Mouse (Mus musculus) frontal cortex, adult 2 months (tissue): ENCODE measurements around the gene Snai3. TPM values are rescaled to one million over a fixed set of nuclear protein-coding genes. Genes with fewer than 3 reads are reported as not detected.

ENCODE experiments used
- DNase-seq, 2 experiments: peaks; one replicate each; pipeline ENCODE4 v3.0.0; 2022; ENCODE audit warnings: low spot score in 1 of 2; ENCODE audit errors: extremely low spot score in 1 of 2
- polyA plus RNA-seq: library from polyadenylated mRNA; depleted of rRNA; stranded (reverse); fragments of >200 nt; gene quantifications from 2 replicates; pipeline ENCODE4 v1.2.3, GENCODE M21; 2012

Snai3 gene
- polyA plus RNA-seq, 1 experiment, result 0.22 TPM

DNA sequence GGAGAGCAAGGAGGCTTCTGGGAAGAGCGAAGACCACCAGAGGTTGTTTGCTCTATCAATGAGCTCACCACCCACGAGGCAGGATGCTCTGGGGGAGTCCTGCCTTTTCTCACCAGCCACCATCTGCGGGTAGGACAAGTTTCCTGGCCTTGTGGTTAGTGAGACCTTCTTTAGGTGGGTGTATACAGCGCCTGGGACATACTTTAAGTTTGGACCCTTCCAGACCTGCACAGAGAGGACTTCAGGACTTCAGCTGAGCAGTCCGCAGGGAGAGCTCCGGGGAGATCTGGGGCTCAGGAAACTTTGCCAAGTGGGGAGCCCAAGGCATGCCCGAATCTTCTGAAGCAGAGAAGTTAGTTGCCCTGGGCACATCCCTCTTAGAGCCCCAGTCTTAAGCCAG lies 543 bp downstream of the Snai3 start:
- no peak for DNase-seq

DNA sequence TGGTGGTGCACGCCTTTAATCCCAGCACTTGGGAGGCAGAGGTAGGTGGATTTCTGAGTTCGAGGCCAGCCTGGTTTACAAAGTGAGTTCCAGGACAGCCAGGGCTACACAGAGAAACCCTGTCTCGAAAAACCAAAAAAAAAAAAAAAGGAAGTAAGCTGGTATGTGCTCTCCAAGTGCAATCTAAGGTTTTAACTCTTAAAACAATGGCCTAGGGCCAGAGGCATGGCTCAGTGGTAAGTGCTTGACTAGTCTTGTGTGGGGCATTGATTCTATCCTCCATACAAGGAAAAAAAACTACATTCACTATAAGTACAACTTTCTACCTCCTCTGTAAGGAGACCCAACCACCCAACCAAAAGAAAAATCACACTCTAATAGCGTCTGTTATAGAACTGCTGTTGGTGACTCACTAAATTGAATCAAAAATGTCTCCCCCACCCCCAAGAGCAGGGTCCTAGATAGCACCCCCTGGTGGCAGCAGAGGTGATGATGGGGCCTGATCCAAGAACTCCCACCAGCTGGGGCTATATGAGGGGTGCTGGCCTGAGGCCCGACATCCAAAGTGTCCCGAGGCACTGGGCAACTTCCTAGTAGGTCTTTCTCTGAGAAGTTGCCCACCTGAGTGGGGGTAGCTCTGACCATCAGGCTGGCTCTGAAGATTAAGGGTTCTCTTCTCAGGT lies 1.2 kb downstream of the Snai3 start:
- DNase-seq, result no peak

DNA sequence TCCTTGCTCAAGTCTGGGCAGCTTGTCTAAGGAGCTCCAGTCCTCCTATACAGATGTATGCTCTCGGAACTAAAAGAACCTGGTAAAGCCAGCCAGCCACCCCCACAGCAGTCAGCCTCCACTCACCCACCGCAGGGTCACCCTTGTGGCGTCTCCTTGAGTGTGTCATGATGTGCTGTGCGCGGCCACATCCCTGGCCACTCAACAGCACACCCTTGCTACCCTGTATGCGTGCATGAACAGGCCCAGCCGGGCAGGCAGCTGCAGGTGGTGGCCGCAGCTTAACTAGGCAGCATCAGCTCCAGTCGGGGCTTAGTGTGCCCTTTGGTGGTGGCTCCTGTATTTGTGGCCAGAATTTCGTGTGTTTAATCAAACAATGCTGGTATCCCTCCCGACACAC lies 3.4 kb downstream of the Snai3 start:
- no peak for DNase-seq

DNA sequence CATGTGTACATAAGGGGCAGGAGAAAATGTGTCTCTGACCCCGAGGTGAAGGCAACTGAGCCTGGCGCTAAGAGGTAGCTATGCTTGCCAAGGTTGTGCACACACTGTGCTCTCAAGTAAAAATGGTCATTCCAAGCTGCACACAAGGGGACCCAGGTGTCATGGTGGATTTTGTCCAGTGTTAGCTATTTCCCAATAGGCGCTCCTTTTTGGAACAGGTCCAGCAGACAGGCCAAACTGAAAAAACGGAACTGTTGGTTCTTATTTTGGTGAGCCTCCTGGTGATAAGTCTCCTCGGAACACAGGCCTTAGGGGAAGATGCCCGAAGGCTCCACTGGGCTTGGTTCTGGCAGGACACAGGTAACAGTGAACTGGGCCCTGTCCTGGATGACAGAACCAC lies 6.1 kb downstream of the Snai3 start:
- no peak for DNase-seq

DNA sequence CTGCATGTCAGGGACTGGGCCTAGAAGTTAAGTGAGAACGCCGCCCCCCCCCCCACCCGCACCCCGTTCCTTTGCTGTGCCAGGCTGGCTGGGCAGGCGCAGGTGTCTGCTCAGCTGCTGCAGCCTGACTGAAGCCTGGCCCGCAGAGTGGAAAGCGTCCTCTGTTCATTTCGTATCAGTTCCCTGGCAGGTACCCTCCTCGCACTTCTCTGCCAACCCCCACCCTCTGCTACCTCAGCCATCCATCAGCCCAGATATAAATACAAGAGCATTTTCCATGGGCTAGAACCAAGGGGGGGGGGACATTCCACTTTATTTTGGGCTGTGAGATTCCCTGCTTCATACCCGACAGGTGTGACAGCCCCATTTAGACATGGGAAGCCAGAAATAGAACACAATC lies 8.4 kb downstream of the Snai3 start:
- no peak for DNase-seq

DNA sequence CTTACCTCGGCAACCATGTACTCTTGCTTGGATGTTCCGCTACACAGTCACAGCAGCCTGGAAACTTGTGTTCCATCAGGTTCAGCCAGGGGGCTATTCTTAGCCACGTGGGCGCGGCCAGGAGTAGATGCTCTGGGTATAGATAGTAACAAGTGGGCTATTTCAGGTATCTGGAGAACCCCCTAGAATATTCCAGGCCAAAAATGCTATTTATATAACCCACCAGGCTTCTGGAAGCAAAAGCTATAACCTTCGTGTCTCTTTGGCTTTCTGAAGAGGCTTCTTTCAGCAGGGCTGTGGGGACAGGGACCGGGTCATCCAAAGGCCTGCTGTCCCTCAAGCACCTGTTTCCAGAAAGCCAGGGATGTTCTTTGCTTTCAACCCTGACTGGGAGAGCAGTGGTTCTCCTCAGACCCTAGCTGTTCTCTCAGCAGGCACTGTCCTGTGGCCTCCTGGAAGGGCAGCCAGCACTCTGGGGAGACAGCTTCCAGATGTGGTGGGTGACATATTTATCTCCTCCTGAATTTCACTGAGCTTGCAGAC lies 9.3 kb downstream of the Snai3 start:
- no peak for DNase-seq

DNA sequence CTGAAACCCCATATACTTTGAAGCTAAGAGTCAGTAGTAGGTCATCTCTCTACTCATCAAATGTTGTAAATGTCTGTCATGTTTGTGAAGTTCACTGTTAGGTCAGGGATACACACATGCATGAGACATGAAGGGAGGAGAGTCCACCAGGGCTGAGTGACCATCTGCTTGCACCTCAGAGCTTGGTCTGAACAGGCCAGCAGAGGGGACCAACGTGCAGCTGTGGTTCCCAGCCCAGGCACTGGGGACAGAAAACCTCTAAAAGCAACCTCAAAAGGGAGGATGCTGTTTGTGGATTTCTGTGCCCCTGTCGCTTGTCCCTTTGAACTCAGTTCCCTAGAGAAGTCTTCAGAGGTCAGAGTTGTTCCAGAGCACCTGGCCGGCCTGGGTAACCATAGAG lies 15.3 kb downstream of the Snai3 start:
- DNase-seq, result no peak

DNA sequence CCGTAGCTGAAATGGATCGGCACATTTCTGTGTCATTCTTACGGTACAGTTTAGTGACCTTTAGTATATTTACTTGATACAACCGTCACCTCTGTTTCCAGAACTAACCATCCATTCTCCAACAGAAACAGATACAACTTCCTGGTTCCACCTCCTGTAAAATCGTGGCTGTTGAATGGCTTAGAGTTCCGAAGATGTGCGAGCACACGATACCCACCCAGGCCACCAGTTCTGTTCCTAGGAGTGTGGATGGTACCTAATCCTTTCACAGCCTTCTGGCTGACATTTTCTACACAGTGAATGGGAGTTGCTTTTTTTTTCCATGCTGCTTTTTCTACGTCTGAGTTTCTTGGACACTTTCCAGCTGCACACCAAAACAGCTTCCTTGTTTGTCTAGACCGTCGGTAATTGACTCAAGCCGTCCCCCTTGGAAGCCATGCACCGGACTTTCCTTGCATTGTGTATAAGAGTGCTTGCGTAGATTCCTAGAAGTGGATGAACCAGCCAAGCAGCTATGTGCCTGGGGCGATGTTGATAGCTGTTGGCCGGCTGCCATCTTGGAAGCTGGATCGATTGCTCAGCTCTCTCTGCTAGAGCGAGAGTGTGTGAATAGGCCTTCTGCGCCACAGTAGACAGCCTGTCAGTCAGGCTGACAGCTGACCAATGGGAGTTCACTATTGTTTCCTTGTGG lies 16.3 kb downstream of the Snai3 start:
- peak; percentile 80 to 87 for DNase-seq

DNA sequence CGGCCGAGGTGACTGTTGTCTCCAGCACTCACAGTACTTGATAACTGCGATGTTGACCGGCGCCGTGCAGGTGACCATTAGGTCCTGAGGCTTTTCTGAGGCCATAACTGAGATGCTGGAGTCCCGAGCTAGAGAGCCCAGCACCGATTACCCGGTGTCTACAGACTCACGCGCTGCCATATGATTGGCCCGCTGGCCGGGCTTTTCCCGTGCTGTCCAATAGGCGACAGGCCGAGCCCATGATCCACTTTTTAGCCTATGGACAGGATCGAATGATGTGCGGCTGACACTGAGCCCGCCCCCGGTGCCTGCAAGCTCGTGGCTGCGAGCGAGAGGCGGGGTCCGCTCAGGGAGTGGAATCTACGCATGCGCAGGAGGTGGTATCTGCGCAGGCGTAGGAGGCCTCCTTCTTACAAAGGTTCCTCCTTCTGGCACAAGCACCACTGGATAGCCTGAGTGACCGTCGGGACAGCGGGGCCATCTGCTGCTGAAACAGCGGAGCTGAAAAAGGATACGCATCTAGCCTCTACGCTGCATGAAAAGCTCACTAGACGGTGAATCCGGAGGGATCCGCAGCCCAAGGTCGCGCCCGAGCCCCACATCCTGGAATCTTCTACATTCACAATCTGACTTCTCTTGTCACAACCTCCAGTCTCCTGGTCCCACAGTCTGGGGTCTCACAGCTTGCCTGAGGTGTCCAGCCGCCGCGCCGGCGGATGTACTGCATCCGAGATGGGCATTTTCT lies 17.1 kb downstream of the Snai3 start, which contains the start of gene Mvd:
Mvd (minus strand) TSS at position 161 of the 745 bp plus-strand sequence.
- DNase-seq, result peak; percentile 99

DNA sequence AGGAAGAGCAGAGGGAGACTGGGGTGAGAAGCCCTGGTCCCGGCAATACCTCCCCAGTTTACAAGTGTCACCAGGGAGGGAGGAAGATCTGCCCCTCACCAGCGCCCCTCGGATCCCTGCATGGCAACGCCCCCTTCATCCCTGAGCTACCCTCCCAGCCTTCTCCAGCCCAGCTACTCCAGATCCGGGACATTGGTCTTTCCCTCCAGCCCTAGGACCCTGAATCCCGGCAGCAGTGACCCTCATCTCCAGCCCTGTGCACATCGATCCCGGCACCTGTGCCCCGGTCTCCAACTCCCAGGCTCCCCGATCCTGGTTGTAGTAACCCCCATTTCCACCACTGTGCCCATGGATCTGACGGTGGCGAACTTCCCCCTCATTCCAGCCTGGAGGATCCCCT lies 17.8 kb downstream of the Snai3 start:
- no peak for DNase-seq

DNA sequence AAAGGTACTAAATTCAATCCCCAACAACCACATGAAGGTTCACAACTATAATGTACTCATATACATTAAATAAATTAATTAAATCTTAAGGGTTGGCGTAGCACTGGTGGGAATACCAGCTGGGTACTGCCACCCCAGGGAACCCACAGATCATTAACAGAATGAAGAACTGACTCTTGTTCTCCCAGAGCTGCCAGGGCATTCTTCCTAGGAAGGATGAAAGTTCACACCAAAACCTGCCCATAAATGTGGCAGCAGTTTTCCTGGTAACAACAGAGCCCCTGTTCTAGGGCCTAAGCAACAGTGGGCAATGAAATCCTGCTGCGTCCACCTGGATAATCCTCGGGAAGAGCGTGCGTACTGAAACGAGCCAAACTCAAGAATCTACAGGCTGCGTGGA lies 18.2 kb downstream of the Snai3 start:
- DNase-seq, result no peak

DNA sequence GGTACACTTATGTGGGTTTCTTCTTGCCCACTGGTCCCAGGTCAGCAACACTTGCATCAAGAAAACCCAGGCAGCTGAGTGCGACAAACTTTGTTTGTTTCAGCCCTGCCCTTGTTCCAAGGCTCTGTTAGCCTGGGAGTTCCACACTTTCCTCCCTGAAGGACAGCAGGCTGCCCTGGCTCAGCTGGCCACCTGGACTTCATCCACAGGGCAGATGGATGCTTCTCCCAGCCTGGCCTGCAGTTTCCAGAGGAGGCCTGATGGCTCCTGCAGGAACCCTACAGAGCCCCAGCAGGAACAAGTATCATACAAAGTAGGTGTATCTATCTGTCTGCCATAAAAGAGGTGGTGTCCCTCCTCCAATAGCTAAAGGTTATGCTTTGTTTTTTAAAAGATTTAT lies 19.2 kb downstream of the Snai3 start:
- no peak for DNase-seq

DNA sequence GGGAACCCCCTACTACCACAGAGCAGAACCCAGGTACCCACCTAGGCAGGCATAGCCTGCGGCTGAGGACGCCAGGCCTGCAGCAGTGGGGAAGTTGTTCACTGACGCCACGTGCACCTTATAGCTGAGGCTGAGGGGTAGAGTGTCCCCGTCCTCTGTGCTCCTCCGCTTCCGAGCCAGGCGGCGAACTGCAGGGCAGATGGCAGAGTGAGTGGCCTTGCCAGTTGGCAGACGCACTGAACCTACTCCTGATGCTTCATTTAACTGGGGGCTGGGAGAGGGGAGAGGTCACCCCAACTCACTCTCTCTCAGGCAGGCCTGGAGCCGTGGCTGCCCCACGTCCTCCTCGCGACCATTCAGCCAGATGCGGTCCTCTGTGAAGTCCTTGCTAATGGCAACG lies 21.2 kb downstream of the Snai3 start:
- no peak for DNase-seq

DNA sequence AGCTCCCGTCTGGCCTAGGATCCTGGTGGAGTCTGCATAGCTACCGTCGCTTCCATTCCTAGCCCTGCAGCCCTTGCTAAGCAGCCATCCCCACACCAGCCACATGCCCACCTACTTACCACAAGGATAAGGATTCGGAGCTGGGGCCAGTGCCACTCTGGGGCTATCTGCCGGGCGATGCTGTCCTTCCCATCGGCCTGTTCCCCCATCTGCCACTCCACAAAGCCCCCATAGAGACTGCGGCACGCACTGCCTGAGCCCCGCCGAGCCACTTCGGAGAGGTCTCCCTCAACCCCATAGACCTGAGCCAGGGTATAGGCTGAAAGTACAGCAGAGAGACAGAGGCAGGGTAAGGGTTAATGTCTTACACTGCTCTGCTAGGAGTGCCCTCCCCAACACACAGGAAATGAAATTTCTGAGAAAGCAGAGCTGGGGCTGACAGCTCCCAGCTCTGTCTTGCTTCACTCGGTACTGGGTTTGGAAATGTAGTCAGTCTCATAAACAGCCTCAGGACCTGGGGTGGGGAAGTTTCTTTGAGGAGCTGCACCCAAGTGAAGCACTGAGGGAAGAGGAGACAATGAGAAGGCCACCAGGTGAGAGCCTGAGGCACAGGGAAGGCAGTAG lies 22.7 kb downstream of the Snai3 start:
- no peak for DNase-seq

DNA sequence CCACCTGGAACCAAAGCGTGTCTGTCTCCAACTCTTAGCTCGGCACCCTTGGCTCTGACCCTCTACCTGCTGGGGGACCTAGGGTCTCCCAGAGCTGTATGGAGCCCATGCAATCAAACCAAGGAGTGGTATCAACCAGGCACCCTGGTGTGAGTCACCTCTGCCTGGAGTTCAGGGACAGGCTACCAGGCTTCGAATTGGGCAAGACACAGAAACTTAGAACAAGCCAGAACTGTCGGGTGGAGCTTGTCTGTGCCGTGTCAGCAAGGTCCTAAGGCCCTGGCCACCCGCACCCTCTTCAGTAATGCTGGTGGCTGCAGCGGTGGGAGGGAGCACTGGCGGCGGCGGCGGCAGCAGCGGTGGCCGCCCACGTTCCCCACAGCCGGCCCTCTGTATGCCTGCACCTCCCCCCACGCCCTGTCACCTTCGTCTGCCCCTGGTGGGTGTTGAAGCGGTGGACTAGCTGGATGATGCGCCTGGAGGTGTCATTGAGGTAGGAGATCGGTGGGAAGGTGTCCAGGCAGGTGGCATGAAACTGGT lies 23.9 kb downstream of the Snai3 start:
- DNase-seq, result no peak

DNA sequence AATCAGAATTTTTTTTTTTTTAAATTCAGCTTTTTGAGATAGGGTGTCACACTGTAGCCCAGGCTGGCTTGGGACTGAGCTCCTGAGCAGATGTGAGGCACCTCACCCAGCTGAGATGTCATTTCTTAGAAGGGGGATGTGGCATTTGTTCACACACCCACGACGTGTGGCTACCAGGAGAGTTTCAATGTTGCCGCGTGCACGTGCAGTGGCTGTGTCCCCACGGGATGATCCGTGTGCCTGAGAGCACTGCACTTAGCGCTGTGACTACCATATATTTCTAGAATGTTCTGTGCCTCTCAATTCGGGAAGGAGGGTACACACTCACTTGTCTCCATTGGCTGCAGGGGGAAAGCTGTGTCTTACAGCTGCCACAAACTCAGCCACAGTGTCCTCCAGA lies 24.4 kb downstream of the Snai3 start:
- DNase-seq, result no peak

DNA sequence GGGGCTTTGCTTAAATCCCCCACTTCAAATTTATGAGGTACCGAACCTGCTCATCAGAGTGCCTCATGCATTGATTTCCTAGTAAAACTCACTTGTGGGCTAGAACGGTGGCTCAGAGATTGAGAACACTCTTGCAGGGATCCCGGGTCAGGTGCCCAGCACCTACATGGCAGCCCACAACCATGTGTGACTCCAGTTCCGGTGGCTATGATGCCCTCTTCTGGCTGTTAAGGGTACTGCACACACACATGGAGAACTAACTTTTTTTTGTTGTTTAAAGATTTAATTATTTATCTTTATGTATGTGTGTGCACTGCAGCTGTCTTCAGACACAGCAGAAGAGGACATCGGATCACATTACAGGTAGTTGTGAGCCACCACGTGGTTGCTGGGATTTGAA lies 25.2 kb downstream of the Snai3 start:
- no peak for DNase-seq

DNA sequence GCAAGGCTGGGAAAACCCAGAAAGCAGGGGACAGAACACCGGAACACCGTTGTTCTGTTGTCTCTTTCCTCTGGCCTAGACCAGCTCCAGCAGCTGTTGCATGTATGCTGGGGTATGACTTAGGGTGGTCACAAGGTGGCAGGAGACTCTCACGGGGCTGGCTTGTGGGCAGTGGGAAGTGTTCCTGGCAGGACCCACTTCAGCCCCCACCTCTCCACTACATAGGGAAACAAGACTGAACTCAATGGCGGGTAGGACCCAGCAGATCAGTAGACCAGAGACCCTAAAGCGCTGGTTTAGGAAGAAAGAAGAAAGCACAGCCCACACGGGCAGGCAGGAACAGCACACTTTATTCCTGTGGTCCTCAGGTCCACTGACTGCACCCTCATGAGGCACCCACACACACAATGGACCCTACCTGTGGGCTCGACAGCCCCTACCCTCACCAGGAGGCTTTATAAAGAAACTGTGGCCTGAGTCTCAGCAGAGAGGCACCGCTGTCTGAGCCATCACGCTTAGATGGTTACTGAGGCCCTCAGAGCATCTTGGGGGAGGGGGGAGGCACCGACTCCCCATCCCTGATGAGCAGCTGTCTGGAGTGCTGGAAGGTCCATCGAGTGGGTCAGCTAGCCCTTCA lies 27.1 kb downstream of the Snai3 start:
- DNase-seq, result no peak

DNA sequence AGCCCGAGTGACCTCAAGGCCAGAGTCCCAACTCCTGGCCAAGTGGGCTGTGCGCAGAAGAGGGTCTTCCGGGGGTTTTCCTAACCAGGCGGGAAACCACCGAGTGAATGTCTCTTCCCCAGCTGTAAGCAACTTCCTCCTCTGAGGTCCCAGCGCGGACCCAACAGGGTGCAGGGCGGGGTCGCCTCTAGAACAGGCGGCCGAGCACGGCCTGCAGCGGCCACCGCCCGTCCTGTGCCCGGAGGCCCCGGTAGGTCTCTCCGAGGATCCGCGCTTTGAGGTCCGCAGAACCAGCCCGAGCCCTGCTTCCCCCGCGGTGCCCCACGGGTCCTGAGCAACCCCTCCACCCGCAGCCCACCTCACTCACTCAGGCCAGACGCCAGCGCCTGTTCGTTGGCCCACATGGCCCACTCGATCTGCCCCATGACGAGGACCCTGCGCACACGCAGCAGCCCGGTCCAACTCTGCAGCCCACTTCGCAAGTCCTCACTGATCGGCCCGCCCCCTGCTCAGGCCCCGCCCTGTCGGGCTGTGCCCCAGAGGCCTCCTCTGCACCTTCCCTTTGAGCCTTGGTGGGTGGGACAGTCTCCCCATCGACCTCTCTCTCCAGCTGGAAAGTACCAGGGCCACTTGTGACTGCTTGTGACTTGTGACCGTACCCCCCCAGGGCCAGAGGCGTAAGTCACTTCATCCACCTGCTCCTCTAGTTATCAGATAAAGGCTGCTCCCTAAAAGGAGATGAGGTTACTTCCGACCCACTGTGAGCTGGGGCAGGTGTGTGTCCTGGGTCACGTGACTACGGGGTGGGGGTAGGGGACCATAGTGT lies 27.9 kb downstream of the Snai3 start, which contains the start of gene Cyba:
Cyba (minus strand) TSS at position 488 of the 826 bp plus-strand sequence.
- DNase-seq, result no peak
